Mouse (Mus musculus) megakaryocyte-erythroid progenitor cell, adult 5-6 weeks (primary cell): ENCODE data around the gene Pde4d. TPM values are rescaled to one million over a fixed set of nuclear protein-coding genes. Genes with fewer than 3 reads are reported as not detected.

Source experiments
- ATAC-seq: replicated peaks from 2 replicates; pipeline ENCODE4 v1.8.0; 2016; ENCODE audit warnings: mild to moderate bottlenecking, inconsistent platforms; ENCODE audit not compliant: severe bottlenecking, poor library complexity, low FRiP score, low TSS enrichment
- total RNA-seq, 2 experiments: library from RNA; stranded (forward) in 1 of 2; stranded (reverse) in 1 of 2; fragments of 200-1000, 215-1000 nt in 1 of 2; fragments of >200 nt in 1 of 2; fragmentation: Nextera tagmentation in 1 of 2; gene quantifications; 2 replicates each; pipeline ENCODE4 v1.2.3; 2014 to 2017

Gene Pde4d
- total RNA-seq, 2 experiments from 2014 or later, result 52.9 to 108 TPM

DNA sequence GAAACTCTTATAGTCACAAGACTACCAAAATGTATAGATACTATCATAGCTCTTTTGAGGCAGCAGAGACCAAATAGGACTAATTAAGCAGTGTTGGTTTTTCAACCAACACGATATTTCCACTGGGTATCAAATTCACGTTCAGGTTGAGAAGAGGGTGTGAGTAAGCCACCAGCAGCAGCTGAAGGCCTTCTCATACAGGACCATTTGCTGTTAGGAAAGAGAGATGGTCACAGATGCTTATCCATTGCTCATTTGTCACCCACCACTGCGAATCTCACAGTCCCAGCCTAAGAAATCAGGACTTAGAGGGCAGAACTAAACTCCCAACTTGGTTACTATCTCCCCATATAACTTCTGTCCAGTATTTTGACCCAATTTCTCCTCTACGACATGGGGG lies 1338.9 kb downstream of the Pde4d start:
- no peak for ATAC-seq

DNA sequence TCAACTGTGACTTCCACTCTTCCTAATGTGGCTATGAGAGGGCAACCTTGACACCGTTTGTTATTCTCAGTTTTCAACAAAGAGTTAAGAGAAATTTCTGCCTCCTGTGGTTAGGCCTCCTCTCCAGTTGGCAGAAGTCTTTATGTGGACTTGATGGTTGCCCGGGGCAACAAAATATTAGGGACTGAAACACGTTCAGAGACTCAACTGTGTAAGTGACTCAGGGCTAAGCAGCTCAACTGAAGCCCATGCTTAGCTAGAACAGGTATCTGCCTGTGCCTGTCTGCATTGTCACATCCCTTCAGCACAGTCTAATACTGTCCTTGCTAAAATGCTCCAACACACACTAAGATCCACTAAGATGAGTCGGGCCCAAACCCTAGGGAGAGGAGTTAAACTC lies 1339.4 kb downstream of the Pde4d start:
- ATAC-seq, result peak; percentile 53

DNA sequence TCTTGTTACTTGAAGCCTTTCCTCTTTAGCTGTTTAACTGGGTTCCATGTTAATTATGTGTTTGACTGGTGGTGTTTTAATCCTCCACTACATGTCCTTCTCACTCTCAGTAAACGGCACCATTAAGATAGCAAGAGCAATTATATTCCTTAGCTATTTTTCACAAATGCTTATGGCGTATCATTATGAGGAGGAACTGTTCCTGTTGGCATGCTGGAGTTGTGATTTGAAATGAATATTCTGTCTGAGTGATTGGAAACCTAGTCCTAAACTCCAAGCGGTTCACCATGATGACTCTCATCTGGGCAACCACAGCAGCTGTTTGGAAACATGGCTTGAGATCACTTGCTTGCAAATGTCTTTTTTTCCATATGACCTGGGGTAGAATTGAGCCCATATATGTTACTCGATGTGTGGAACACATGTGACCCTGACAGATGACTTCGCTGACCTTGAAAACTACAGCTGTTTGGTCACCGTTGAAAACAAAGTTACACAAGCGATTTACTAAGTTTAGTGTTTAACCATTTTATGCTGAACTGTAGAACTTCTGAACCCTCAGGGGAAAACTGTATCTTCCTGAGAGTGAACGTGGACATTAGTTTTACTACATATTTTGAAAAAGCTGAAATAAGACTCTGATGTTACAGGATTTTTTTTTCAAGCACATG lies 1340.4 kb downstream of the Pde4d start:
- no peak for ATAC-seq

DNA sequence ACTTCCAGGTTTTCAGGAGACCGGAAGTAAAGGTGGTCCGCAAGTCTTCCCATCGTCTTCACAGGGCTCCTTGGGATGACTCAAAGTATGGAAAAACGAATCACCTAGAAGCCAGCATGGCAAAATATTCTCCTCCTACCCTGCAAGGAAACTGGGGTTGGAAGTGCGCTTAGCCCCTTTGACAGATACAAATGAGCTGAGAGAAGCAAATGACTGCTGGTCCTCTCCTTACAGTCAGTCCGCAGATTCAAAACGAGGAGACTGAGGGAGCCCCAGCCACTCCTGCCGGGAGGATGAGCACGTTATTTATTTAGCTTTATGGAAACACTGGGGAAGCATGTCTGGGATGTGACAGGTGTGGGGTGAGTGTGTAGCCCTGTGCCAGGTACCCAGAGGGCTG lies 1344.2 kb downstream of the Pde4d start:
- ATAC-seq, result no peak

DNA sequence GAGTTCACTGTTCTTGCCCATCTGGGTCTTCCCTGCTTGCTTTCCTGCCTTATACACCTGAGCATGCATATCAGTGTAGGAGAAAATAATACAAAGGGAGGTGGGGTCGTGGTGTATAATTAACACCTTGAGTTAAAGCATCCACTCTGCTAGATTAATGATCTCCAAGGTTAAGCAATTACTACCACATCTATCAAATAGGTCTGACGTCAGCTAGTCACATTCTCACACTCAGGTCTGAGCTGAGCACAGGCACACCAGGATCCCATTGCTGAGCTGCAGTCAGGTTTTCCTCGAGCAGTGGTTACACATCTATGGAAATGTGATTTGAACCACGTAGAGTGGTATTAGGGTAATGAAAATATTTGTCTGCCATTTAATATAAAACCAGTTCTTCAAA lies 1348.9 kb downstream of the Pde4d start:
- no peak for ATAC-seq

DNA sequence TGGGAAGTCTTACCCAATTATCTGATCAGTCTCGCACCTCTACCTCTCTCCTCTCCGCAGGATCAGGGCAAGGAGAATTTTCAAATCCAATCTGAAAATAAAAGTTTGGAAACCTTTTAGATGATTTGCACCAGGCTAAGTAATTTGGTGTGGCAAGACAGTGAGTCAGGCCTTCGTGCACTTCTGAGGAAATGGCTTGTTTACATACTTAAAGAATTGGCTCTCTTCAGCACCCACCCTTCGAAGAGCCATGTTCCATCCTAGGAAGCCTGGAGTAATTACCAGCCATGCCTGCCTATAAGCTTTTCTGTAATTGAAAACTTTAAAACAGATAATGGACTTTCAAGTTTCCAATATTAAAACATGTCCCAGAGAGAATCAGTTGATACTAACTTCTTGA lies 1352.5 kb downstream of the Pde4d start:
- ATAC-seq, result no peak

DNA sequence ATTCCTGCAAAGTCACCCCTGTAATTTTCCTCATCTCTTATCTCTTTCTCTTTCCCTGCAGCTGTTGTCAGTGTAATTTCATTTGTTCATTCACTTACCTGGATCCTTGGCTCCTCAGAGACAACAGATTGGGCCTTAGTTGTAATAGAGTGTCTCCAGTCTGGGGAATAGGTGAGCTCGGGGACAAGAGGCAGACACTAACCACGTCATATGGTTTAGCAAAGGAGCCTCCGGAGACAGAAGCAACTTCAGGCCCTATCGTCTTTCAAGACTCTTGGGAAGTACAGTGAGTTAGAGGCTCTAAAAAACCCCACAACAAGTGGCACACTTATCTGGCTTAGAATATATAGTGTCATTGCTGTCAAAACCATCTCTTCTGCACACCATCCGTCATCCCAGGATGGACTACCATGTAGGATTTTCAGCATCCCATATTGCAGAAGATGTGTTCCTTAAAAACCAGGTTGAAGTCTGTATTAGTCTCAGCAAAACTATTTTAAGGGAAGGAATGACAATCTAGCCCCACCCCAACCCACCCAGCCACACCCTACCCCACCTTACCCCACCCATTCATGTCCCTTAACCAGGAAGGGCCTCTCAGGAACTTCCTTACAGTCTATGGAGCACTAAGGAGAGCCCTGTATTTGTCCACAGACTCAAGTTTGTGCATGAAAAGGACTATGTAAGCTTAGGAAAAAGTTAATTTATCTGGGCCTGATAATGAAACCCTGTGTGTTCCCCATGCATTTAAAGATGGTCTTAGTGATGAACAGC lies 1356.6 kb downstream of the Pde4d start:
- no peak for ATAC-seq

DNA sequence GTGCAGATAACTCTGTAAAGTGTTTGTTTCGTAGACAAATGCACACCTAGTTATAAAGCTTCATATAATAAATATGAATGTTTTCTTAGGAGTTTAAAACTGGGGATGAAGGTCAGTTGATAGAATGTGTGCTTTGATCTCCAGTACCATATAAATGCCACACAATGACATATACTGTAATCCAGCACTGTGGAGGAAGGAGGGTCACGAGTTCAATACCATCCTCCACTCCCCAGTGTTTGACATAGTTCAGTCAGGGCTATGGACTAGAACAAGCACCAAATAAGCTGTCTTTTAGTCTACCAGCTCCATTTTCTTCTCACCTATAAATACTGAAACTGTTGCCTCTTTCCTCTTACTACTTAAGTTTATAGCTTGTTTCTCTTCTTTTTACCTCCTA lies 1357.3 kb downstream of the Pde4d start:
- ATAC-seq, result no peak

DNA sequence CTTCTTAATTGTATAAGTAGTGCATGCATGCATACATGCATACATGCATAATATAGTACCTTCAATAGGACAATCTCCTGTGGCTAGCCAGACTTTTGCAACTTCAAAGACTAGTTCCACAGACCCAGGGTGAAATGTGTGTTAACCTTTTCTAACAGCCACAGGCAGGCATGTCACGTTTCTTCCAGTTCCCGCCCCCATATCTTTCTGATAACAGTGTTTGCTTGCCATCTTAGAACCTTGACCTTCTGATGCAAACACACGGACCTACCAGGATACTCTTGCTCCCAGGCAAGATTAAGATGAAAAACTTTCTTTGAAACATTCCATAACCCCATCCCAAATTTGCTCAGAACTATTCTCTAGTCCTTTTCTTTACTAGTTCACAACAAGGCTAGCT lies 1357.7 kb downstream of the Pde4d start:
- ATAC-seq, result no peak

DNA sequence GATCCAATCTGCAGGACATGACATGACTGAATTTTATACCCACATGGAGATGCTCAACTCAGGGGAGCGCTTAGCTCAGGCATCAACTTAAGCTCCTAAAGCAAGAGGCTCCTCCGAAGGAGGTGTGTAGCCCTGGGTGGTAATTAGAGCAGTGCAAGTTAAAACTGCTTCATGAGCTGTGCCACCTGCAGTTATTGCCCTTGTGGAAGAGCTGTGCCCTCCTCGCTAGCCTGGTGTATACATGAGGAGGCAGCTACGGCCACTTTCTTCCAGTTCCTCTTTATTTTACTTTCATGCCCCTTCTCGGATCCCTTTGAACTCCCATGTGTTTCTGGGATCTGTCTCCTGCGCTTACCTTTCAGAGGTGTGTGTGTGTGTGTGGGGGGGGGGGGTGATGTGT lies 1358.3 kb downstream of the Pde4d start:
- ATAC-seq, result 0 out of 2 replicates have a peak, but pooled peaks have one; percentile 39

DNA sequence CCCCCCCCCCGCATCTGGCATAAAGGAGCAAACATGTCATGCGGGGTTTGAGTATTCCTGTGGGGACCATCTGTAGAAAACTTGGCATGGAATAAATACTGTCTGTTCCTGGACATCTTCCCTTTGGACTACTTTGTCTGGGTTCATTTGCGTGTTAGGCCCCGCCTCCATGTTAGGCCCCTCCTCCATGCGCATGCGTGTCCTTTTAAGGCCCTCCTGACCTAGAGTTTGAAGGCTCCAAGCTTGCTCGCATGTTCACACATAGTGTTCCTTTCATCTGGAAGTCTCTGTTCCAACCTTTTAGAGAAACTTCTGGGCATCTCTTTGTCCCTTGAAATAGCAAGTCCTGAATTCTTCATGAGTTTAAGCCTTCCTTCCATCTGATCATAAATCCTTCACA lies 1359.2 kb downstream of the Pde4d start:
- ATAC-seq, result no peak

DNA sequence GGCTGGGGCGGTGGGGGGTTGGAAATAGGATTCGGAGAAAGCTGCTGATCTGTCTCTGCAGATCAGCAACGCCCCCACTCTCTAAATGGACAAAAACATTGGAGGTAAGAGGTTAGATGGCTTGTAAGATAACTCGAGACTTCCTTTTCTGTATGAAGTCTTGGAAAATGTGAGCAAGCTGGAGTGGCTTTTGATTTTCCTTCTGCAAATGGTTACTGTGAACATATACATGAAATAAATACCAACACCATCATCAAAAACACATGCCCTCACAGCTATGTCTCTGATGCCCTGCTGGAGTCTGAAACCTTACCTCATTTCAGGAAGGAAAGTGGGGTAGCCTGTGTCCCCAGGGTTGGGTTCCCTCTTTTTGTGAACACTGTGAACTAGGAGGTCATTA lies 1359.9 kb downstream of the Pde4d start:
- ATAC-seq, result no peak

DNA sequence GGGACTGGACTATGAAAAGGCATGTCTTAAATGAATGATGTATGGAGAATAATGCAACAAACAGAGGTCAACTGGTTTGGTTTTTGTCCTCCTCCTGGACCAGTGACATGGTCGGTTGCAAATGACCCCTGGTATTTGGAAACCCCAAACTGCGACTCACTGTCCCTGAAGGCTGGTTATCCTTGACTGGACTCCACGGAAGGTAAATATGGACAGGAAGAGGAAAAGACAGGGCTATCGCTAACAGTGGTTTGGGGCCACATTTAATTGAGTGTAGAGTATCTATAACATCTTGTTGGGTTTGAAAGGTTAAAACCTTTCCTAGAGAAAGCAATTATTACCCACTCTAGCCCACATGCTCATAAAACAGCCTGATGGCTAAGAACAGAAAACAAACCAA lies 1364.2 kb downstream of the Pde4d start:
- no peak for ATAC-seq

DNA sequence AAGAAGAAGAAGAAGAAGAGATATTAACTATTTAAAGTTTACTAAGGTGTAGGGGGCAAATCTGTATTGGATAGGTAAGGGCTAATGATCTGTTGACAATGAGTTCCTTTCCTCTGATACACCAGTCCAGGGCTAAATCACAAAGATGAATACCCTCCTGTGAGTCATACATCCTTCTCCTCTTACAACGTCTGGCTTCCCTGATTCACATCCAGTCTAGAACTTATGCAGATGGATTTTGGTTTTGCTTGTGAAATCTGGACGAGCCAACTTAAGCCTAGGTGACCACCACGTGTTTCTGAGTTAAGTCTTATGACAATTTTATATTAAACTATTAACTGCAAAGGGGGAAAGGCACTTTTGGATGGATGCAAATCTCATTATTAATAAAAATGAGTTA lies 1369.3 kb downstream of the Pde4d start:
- ATAC-seq, result no peak

DNA sequence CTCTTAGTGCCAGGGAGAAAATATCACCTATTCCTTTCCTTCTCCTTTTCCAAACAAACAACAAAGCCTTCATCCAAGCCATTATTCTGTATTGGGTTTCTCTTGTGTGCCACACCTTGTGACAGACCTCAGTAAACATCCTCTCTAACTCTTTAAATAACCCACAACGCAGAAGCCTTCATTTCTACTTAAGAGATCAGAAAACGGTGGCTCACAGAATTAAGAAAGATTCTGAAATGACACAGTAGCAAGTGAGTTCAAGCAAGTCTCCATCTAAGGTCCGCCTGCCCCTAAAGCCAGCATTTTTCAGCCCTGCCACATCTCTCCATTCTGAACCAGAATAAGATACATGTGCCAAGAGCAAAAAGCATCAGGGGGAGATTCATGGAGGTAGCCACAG lies 1370.4 kb downstream of the Pde4d start:
- no peak for ATAC-seq

DNA sequence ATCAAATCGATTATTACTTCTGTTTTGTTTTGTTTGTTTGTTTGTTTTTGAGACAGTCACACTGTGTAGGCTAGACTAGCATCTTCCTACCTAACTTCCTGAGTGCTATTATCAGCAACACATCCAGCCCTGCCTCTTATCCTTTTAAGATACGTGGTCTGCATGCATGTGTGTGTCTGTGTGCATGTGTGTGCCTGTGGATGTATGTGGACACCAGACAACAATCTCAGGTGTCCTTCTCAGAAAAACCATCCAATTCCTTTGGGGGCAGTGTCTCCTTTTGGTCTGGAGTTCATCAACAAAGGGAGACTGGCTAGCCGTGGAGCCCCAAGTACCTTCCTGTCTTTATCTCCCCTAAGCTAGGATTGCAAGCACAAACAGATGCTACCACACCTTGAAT lies 1371.1 kb downstream of the Pde4d start:
- ATAC-seq, result no peak

DNA sequence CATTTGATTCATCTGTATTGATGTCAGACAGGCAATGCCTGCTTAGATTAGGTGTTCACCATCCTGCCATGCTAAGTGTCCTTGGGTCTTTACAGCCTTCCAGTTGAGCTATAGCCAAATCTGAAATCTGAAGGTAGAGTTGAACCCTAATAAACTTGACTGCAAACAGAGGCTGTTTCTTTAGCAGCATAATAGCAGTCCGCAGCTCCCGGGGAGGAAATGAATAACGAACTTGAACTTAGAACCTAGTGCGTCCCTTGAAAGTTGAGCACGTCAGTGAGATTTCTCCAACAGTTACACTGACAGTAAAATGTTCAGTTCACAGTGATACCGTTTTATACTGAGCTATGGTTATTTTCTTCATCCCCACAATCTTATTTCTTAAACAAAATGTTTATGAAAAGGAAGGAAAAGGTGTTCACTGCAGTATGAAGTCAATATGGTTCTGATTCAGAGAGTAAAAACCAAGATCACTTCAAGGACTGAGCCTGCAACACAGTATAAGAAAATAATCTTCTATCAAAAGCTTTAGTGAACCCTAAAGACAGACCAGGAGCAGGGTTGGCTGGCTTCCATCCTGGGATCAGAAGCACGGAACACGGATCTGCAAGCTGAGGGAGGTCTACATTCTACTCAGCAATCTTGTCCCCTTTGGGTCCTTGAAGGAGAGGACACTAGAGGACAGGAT lies 1372.1 kb downstream of the Pde4d start:
- ATAC-seq, result peak; percentile 62

DNA sequence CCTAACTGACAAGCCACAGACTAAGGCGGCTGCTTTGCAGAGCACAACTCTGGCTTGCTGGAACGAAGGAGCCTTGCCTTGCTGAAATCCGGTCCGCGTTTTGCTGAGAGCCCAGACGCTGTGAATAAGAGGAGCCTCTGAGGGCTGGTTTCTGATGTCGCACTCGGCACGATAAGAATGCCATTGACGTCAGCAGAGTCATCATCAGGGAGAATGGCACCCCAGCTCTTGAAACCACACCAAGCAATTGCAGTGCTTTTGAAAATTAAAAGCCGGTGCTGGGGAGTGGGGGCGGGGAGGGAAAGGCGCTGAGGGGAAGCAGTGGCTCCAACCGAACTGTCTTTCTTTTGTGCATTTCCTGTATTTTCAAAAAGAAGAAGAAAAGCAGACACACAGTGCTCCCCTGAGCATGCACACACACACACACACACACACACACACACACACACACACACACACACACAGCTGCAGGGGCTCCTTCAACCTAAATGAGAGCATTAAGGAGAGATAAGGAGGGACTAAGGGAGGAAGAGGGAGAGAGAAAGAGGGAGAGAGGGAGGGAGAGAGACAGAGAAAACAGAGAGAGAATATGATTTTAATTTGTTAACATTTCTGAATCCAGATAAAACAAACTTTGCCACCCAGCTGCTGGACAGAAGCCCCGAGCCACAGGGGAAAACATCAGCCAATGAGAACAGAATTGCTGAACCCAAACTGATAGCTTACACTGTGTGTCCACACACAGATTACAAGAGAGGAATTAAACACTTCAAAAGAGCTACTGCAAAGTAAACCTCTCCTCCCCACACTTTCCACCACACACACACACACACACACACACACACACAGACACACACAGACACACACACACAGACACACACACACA lies 1372.9 kb downstream of the Pde4d start:
- ATAC-seq, result peak; percentile 95

DNA sequence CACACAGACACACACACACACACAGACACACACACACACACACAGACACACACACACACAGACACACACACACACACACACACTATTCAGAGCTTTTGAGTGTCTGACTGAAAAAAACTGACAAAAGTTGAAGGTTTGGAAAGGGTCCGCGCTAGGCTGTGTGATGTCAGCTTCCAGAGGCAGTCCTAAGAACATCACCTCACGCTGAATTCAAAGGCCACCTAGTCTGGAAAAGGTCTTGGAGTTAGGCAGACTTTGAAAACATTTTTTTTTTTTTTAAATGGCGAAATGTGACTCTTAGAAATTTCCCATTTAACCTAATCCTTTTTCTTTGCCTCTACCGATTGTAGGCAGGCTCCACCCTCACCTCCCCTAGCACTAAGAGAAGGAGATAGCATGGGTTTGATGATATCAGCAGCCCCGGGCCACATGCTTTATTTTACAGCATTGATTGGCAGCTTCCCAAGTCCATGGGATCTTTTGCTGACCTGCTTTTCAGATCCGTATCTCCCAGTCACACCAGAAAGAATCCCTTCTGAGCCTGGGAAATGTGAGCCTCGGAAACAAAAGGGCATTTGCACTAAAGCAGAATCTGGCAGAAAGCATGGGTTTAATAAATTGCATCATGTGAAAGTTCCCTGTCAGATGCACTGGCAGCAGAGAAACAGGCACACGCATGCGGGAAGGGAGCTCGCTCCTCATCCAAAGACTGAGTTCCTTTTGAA lies 1373.7 kb downstream of the Pde4d start:
- no peak for ATAC-seq
